Mouse (Mus musculus) neural tube, embryonic 11.5 days (tissue): ENCODE data around the gene Hpn. TPM values are rescaled to one million over a fixed set of nuclear protein-coding genes. Genes with fewer than 3 reads are reported as not detected.
A peak's percentile ranks its signal among the peaks of the same experiment; 100 is the strongest.

ENCODE experiments used
- ATAC-seq: fragments of 200-750 bp; cut with Nextera tagmentation; 2 replicates; pipeline ENCODE4 v1.8.0; 2017; ENCODE audit warnings: moderate number of reproducible peaks, mild to moderate bottlenecking, moderate TSS enrichment, moderate library complexity; ENCODE audit not compliant: insufficient read depth, low FRiP score, low TSS enrichment
- DNase-seq: peaks from one replicate; pipeline ENCODE4 v3.0.0-alpha.2; 2015; ENCODE audit warnings: low spot score
- H3K27ac ChIP-seq: fragments of 300-500 bp; sonication (generic); 2 replicates; pipeline ENCODE4 v1.5.1; 2014; ENCODE audit warnings: low read depth, mild to moderate bottlenecking, low read length
- H3K27me3 ChIP-seq: fragments of 300-500 bp; sonication (generic); 2 replicates; pipeline ENCODE4 v1.6.1; 2014; ENCODE audit warnings: mild to moderate bottlenecking, low read length, mixed read lengths; ENCODE audit not compliant: control insufficient read depth, insufficient read depth
- H3K36me3 ChIP-seq: fragments of 300-500 bp; sonication (generic); 2 replicates; pipeline ENCODE4 v1.6.1; 2014; ENCODE audit warnings: mild to moderate bottlenecking, low read length, moderate library complexity, mixed read lengths; ENCODE audit not compliant: control insufficient read depth, insufficient read depth
- H3K4me1 ChIP-seq: fragments of 300-500 bp; sonication (generic); 2 replicates; pipeline ENCODE4 v1.6.1; 2014; ENCODE audit warnings: low read length, mixed read lengths; ENCODE audit not compliant: control insufficient read depth, insufficient read depth
- H3K4me2 ChIP-seq: fragments of 300-500 bp; sonication (generic); 2 replicates; pipeline ENCODE4 v1.6.1; 2014; ENCODE audit warnings: low read depth, mild to moderate bottlenecking, moderate library complexity
- H3K4me3 ChIP-seq: fragments of 300-500 bp; sonication (generic); 2 replicates; pipeline ENCODE4 v1.5.1; 2014; ENCODE audit warnings: low read depth, low read length
- H3K9ac ChIP-seq: fragments of 300-500 bp; sonication (generic); 2 replicates; pipeline ENCODE4 v1.6.1; 2014; ENCODE audit warnings: mild to moderate bottlenecking, low read length
- H3K9me3 ChIP-seq: fragments of 300-500 bp; sonication (generic); 2 replicates; pipeline ENCODE4 v1.6.1; 2016; ENCODE audit warnings: low read length; ENCODE audit not compliant: control insufficient read depth
- WGBS: fragments of 180-500 bp; shearing (Covaris S2); extraction: QIAGEN DNeasy Blood & Tissue Kit; methylation state at CpG from one replicate; pipeline ENCODE4 v1.1.7; 2014; 5-methylcytosine and 5-hydroxymethylcytosine counted together
- polyA plus RNA-seq: library from polyadenylated mRNA; unstranded; fragments of >200 nt; fragmentation: Nextera tagmentation; extraction: Ambion mirVana; gene quantifications from 2 replicates; pipeline ENCODE4 v1.2.1, GENCODE M21; 2014

The Hpn gene
- polyA plus RNA-seq, 1 experiment from 2014 or later = 1.6 TPM

GRCm38 (mm10) chr7:31130197-31130596 lies 15.1 kb upstream of the Hpn start:
- H3K27me3 ChIP-seq = peaks cover 30% of the 10 kb centered on the region
- no peak overlapping the region for H3K9ac ChIP-seq
- H3K9me3 ChIP-seq = no peaks in the 10 kb centered on the region
- no peak overlapping the region for H3K4me2 ChIP-seq
- H3K4me3 ChIP-seq = no peak overlapping the region
- peaks cover 51% of the 10 kb centered on the region for H3K36me3 ChIP-seq
- WGBS = 91% methylated on average over 7 of the region's 7 CpGs
- 0 out of 2 replicates have a peak, but pooled peaks cover 9% of the 10 kb centered on the region for H3K4me1 ChIP-seq
- ATAC-seq = no peak
- no peak overlapping the region for H3K27ac ChIP-seq
- no peak for DNase-seq

DNA sequence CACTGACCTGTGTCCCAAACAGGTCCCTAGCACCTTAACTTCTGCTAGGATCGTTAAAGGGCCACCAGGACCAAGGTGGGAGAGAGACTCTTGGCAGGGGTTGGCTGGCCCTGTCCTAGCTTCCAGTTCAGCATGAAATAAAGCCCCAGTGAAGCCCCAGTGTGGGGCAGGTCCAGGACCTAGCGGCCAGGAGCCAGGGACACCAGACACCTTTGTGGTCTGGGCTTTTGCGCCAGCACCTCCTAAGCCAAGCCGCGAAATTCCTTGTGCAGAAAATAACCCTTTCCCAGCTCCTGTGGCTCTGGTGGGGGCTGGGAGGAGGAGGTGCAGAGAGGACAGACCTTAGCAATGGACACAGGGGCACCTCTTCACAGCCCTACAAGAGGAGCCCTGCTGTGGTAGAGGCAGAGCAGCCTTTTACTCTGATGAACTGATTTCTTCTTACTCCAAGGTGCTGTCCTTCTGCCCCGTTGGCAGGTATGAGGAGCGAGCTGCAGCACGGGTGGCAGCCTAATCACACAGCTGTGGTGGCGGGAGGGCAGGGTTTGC lies 13.1 kb upstream of the Hpn start:
- Histone ChIP-seq H3K9me3 (no peaks in the 10 kb centered on the region), H3K36me3 (peaks cover 33% of the 10 kb centered on the region), H3K27ac (no peak overlapping the region), H3K27me3 (peaks cover 31% of the 10 kb centered on the region), H3K4me3 (no peak overlapping the region), H3K4me1 (0 out of 2 replicates have a peak, but pooled peaks cover 9% of the 10 kb centered on the region), H3K9ac (no peak overlapping the region), H3K4me2 (no peak overlapping the region)
- no peak for ATAC-seq
- 71% methylated on average over 9 of the region's 9 CpGs for WGBS
- no peak for DNase-seq

- H3K9me3 ChIP-seq = no peaks in the 10 kb centered on the region
- peak; percentile 38 for DNase-seq
- H3K27ac ChIP-seq = no peak within 1 kb of the TSS
- H3K36me3 ChIP-seq = peaks cover 21% of the 10 kb centered on the region
- peak within 1 kb of the TSS; percentile 49 for H3K4me3 ChIP-seq
- H3K9ac ChIP-seq = peak within 1 kb of the TSS; percentile 35
- 0 out of 2 replicates have a peak, but pooled peaks cover 9% of the 10 kb centered on the region for H3K4me1 ChIP-seq
- peak within 1 kb of the TSS; percentile 62 for H3K4me2 ChIP-seq
- WGBS = under 1% methylated on average over 38 of the region's 60 CpGs
- peaks cover 31% of the 10 kb centered on the region for H3K27me3 ChIP-seq
- ATAC-seq = no peak; the same call in 1 of the 2 replicates
These were observed 12.0 kb upstream of the Hpn start, which contains the start of gene Scn1b for GRCm38 (mm10) chr7:31126851-31127724. TSS of gene Scn1b (minus strand) at chr7:31127003.

DNA sequence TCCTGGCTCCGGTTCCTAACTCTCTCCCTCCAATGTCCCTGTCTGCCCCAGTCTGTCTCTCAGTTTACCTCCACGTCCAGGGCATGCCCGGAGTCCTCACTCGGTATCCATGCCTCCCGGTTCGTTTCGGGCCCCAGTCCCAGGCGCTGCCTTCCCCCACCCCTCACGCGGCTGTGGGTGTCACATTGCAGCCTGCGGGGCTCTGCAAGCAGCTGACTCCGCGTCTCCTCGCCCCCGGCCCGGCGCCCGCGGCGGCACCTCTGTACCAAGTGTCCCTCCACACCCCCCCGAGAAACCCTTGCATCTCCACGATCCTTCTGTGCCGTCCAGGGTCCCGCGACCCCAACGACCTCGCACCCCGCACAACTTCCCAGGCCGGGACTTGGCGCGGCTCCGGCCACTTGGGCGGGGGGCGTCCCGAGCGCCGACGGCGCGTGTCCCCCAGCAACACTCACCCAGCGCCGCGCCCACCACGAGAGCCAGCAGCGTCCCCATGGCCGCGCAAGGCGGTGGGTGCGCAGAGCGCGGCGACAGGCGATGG lies 11.2 kb upstream of the Hpn start:
- 0 out of 2 replicates have a peak, but pooled peaks cover 9% of the 10 kb centered on the region for H3K4me1 ChIP-seq
- no peaks in the 10 kb centered on the region for H3K9me3 ChIP-seq
- 2% methylated on average over 35 of the region's 53 CpGs for WGBS
- no peak overlapping the region for H3K27ac ChIP-seq
- H3K9ac ChIP-seq = peak overlapping the region; percentile 35
- peaks cover 16% of the 10 kb centered on the region for H3K36me3 ChIP-seq
- H3K4me3 ChIP-seq = peak overlapping the region; percentile 49
- ATAC-seq (no peak), DNase-seq (peak; percentile 23)
- H3K27me3 ChIP-seq = peaks cover 31% of the 10 kb centered on the region
- peak overlapping the region; percentile 62 for H3K4me2 ChIP-seq

DNA sequence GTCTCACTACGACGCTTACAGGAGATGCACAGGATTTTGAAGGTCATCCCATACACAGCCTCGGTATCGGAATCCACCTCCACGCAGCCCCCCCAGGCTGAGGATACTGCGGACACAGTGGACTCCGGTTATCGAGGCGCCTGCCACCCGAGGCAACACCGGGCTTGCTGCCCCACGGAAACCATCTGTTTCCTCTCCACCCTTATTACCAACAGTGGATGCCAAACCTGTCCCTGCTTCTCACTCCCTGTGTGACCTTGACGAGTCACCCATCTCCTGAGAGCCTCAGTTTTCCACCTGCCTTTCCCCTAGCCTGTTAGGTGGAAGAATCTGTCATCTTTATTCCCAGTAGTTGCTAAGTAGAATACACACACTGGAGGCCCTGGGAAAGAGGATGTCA lies 10.0 kb upstream of the Hpn start:
- H3K36me3 ChIP-seq = peaks cover 6% of the 10 kb centered on the region
- no peak overlapping the region for H3K27ac ChIP-seq
- no peaks in the 10 kb centered on the region for H3K9me3 ChIP-seq
- WGBS = 82% methylated on average over 13 of the region's 13 CpGs
- 0 out of 2 replicates have a peak, but pooled peaks cover 9% of the 10 kb centered on the region for H3K4me1 ChIP-seq
- H3K4me2 ChIP-seq = no peak overlapping the region
- peaks cover 31% of the 10 kb centered on the region for H3K27me3 ChIP-seq
- no peak overlapping the region for H3K9ac ChIP-seq
- H3K4me3 ChIP-seq = no peak overlapping the region
- no peak for ATAC-seq
- no peak for DNase-seq

GRCm38 (mm10) chr7:31124381-31124780 lies 9.3 kb upstream of the Hpn start:
- ATAC-seq (no peak), DNase-seq (no peak)
- Histone ChIP-seq H3K9me3 (no peaks in the 10 kb centered on the region), H3K4me2 (no peak overlapping the region), H3K4me1 (0 out of 2 replicates have a peak, but pooled peaks cover 9% of the 10 kb centered on the region), H3K9ac (no peak overlapping the region), H3K27me3 (peaks cover 31% of the 10 kb centered on the region), H3K36me3 (no peaks in the 10 kb centered on the region; the same call in 1 of the 2 replicates), H3K27ac (no peak overlapping the region), H3K4me3 (no peak overlapping the region)
- WGBS = 89% methylated on average over 5 of the region's 5 CpGs

GRCm38 (mm10) chr7:31123697-31124096 lies 8.6 kb upstream of the Hpn start:
- Histone ChIP-seq H3K4me1 (0 out of 2 replicates have a peak, but pooled peaks cover 9% of the 10 kb centered on the region), H3K36me3 (no peaks in the 10 kb centered on the region), H3K4me3 (no peak overlapping the region), H3K27me3 (peaks cover 31% of the 10 kb centered on the region), H3K9ac (no peak overlapping the region), H3K27ac (no peak overlapping the region), H3K4me2 (no peak overlapping the region), H3K9me3 (no peaks in the 10 kb centered on the region)
- 83% methylated on average over 3 of the region's 3 CpGs for whole genome bisulfite sequencing
- no peak for ATAC-seq
- DNase-seq = no peak

DNA sequence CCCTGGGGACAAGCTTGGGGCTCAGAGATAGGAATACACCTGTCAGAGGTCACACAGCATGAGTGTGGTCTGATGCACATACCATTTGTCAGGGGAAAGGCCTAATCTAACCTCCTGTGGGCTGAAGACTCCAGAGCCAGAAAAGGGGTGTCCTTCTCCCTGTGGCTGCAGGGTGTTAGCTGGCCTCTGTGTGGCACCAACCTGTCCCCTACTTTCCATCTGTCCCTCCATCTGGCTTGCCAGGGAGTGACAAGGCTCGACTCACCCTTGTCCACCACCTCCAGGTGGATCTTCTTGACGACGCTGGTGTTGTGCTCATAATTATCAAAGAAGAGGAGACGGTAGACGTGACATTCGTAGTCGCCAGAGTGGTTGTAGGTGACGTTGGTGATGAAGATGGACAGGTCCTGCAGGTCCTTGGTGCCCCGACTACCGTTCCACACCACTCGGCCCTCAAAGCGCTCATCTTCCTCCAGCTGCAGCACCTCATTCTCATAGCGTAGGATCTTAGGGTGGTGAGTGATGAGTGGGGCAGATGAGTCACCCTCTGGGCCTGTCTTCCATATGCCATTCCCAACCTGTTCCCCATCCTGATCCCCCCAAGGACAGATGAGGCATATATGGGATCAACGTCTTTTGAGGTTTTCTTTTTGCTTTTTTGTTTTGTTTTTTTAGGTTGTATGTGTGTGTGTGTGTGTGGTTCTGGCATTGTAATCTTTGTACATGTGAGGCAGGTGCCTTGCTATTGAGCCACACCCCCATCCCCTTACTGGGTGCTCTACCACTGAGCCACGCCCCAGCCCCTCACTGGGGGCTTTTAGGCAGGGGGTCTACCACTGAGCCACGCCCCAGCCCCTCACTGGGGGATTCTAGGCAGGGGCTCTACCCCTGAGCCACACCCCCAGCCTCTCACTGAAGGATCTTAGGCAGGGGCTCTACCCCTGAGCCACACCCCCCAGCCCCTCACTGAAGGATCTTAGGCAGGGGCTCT lies 7.8 kb upstream of the Hpn start:
- no peak overlapping the region for H3K4me3 ChIP-seq
- no peak for DNase-seq
- no peaks in the 10 kb centered on the region for H3K36me3 ChIP-seq
- H3K9ac ChIP-seq = no peak overlapping the region
- WGBS = 88% methylated on average over 16 of the region's 16 CpGs
- H3K4me1 ChIP-seq = 0 out of 2 replicates have a peak, but pooled peaks cover 9% of the 10 kb centered on the region
- no peak overlapping the region for H3K27ac ChIP-seq
- H3K9me3 ChIP-seq = no peaks in the 10 kb centered on the region
- peaks cover 27% of the 10 kb centered on the region for H3K27me3 ChIP-seq
- no peak overlapping the region for H3K4me2 ChIP-seq
- ATAC-seq = no peak
